Mouse (Mus musculus) bone marrow, adult 2 months (tissue): ENCODE measurements around the gene Als2cl. TPM values are rescaled to one million over a fixed set of nuclear protein-coding genes. Genes with fewer than 3 reads are reported as not detected.

Source experiments
- H3K27ac ChIP-seq: fragments of 200-500 bp; 2 replicates; pipeline ENCODE4 v1.5.1; 2012; ENCODE audit warnings: low read depth, mild to moderate bottlenecking, control low read depth, inconsistent platforms, low read length; ENCODE audit not compliant: control insufficient read depth, poor library complexity, insufficient read depth
- H3K4me1 ChIP-seq: fragments of 200-500 bp; 2 replicates; pipeline ENCODE4 v1.6.1; 2011; ENCODE audit warnings: low read length; ENCODE audit not compliant: control insufficient read depth, insufficient read depth
- H3K4me3 ChIP-seq: fragments of 200-500 bp; replicated peaks from 2 replicates; pipeline ENCODE3; 2011; ENCODE audit warnings: mild to moderate bottlenecking, low read depth, low read length, control low read depth; ENCODE audit not compliant: control insufficient read depth
- CTCF ChIP-seq: fragments of 200-500 bp; IDR thresholded peaks from 2 replicates; pipeline ENCODE4 v1.5.1; 2011; ENCODE audit warnings: low read length, control low read depth; ENCODE audit not compliant: control insufficient read depth, insufficient read depth
- POLR2A ChIP-seq: fragments of 200-500 bp; IDR thresholded peaks from 2 replicates; pipeline ENCODE4 v1.6.1; 2011; ENCODE audit warnings: low read depth, mild to moderate bottlenecking, control low read depth, low read length, borderline replicate concordance; ENCODE audit not compliant: control insufficient read depth
- WGBS: fragments of 180-500 bp; shearing (Covaris S2); methylation state at CpG from one replicate; pipeline ENCODE4 v1.1.7; 2018; 5-methylcytosine and 5-hydroxymethylcytosine counted together
- polyA plus RNA-seq: library from polyadenylated mRNA; stranded (reverse); fragments of >200 nt; gene quantifications from 2 replicates; pipeline ENCODE4 v1.2.4, GENCODE M21; 2011; ENCODE audit warnings: low replicate concordance; ENCODE audit not compliant: missing spikeins, insufficient read depth, insufficient read length

The Als2cl gene
- polyA plus RNA-seq, 1 experiment, result 8.5 TPM

DNA sequence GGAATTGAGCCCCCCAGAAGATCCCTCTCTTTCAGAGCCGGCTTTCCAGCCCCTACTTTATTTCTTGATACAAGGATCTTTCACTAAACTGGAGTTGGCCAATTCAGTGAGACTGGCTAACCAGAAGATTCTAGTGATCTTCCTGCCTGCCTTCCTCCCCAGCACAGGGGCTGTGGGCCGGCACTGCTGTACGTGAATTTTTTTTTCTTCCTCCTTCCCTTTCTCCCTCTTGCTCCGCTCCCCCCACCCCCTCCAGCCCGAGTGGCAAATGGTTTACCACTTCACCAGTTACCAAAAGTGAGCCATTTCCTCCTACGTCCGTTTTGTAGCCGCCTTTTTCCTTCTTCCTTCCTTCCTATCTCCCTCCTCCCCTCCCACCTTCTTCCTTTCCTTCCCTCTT, 35.8 kb downstream of the Als2cl start:
- WGBS, result 9% methylated on average over 8 of the region's 8 CpGs
- no peaks in the 10 kb centered on the region; the same call in 1 of the 2 replicates for H3K4me1 ChIP-seq
- no peak overlapping the region for H3K27ac ChIP-seq
- TF ChIP-seq CTCF, result no peak
- no peak for TF ChIP-seq POLR2A
- no peak overlapping the region for H3K4me3 ChIP-seq

DNA sequence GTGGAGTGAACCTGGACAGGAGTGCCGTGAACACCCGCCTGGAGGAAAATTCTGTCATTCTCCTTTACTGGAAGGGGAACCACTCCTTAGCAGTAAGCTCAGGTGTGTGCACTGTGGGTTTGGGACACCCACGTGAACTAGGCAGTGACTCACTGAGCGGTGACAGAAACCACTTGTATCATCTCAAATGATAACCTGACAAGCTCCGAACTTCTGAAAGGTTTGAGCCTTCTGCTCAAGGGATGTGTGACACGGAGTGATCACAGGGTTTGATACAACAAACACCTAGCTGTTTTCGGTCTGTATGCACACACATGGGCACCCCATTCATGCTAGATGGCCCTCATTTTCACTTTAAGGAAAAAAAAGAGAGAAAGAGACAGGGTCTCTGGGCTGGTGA, 37.1 kb downstream of the Als2cl start, which contains the start of gene Fam240a:
TSS of gene Fam240a (minus strand) at position 76 of the 400 bp plus-strand sequence.
- Histone ChIP-seq H3K4me3 (no peak within 1 kb of the TSS), H3K27ac (no peak within 1 kb of the TSS), H3K4me1 (no peaks in the 10 kb centered on the region; the same call in 1 of the 2 replicates)
- 77% methylated on average over 7 of the region's 7 CpGs for WGBS
- no peak for TF ChIP-seq CTCF
- no peak for TF ChIP-seq POLR2A

DNA sequence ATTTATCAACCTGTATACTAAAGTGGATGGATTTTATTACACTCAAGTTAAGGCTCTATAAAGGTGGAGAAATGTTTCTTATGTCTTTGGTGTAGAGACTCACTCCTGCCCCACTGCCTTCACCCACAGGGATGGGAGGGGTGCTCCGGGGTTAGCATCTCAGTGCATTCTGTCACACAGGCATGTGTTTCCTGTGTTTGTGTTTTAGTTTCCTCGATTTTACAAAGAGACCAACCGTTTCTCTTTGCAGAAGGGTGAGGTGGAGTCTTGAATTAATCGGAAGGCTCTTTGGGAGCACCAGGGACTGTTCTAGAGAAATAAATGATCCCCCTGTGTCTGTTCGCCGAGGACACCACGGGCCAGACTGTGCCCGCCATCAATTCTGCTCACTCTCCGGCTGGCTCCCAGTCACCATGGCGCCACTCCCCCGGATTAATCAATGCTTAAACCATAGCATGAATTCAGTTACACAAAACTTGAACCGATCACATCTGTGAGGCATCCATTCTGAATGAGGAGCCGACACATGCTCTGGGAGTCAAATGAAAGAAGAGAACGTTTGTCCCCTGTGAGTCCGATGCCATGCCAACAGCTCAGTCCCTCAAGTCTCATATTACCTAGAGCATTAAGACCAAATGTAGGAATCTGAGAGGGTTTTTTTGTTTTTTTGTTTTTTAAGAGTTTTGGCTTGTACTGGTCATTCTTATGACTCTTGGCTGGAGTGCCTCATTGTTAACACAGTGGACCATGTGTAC, 41.2 kb downstream of the Als2cl start:
- TF ChIP-seq CTCF (no peak), POLR2A (no peak)
- Histone ChIP-seq H3K27ac (no peak overlapping the region), H3K4me1 (no peaks in the 10 kb centered on the region; the same call in 1 of the 2 replicates), H3K4me3 (no peak overlapping the region)
- WGBS, result 50% methylated on average over 15 of the region's 15 CpGs

DNA sequence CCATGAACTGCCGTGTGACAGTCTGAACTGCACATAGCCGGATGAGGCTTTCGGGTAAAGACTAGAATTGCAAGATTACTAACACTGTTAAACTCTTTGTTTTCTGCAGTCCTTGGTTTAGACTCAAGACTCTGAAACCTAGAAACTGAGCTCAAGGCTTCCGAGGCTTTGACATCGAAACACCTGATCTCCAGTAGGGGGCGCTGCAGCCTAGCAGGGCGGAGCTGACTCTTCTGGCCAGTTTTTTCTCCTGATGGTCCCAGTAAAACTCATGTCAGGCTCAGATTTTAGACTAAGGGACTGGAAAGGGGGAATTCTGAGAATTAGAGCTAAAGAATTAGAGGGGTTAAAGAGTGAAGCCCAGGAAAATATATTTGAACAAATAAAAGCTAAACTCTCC, 43.1 kb downstream of the Als2cl start:
- 16% methylated on average over 7 of the region's 7 CpGs for WGBS
- Histone ChIP-seq H3K27ac (no peak overlapping the region), H3K4me3 (no peak overlapping the region), H3K4me1 (no peaks in the 10 kb centered on the region)
- TF ChIP-seq CTCF (peak; percentile 84), POLR2A (no peak)

DNA sequence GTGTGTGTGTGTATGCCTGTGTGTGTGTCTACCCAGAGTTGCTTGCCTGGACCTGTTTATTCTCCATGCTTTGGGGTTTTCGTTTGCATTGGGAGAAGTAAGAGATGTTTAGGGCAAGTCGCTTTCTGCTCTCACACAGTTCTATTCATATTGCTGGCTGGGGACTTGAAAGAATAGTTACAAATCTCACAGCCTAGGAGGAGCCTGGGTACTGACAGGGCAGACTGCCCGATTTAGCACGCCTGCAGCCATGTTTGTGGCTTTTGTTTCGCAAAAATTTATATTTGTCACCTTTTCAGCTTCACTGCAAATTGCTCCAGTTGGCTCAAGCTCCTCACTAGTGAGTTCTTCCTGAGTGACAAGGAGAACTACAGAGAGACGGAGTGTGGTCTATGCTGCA, 51.9 kb downstream of the Als2cl start:
- no peak overlapping the region for H3K27ac ChIP-seq
- no peak for TF ChIP-seq CTCF
- no peak for TF ChIP-seq POLR2A
- 45% methylated on average over 6 of the region's 6 CpGs for WGBS
- no peaks in the 10 kb centered on the region for H3K4me1 ChIP-seq
- no peak overlapping the region for H3K4me3 ChIP-seq

DNA sequence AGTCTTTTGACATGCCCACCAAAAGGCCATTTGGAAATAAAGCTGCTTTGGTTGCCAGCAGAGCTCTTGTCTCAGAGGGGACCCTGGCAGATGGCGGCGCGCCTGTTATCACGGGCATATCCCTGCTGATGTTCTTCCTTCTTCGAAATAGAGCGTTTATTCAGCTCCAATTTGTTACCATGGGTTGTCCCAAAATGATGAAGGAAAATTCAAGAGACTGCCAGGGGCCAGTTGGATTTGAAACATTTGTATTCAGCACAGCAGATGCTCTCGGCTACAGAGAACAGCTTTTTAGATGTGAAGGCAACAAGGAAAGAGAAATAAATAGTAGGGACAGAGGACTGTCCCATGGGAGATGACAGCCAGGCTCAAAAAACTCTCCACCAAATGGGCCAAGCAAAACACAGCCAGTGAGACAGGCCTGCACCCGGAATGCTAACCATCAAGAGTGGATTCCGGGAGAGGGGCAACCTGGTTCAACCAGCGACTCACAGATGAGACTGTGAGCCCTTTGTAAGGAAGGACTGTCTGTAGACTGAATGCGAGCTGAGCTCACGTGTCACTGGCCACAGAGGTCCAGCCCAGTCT, 54.3 kb downstream of the Als2cl start:
- TF ChIP-seq POLR2A, result no peak
- TF ChIP-seq CTCF, result no peak
- no peak overlapping the region for H3K27ac ChIP-seq
- H3K4me3 ChIP-seq, result no peak overlapping the region
- 85% methylated on average over 12 of the region's 12 CpGs for whole genome bisulfite sequencing
- no peaks in the 10 kb centered on the region for H3K4me1 ChIP-seq

DNA sequence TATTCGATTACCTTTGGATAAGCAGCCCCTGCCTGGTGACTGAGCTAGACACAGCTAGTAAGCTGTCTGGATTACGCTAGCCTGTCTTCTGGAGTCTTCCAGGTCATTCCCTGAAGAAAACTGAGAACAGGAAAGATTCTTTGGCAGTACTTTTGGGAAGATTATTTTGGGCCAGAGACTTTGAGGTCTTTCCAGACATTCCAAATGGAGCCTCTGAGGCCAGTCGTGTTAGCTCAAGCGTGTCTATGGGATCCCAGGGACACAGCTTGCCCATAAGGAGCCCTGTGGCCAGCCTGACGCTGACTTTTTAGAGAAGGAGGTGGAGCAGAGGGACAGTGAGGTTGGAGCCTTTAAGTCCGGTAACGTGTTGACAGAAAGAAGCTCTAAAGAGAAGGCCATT, 56.3 kb downstream of the Als2cl start:
- TF ChIP-seq POLR2A (no peak), CTCF (no peak)
- Histone ChIP-seq H3K4me1 (no peaks in the 10 kb centered on the region), H3K4me3 (no peak overlapping the region), H3K27ac (no peak overlapping the region)
- WGBS, result 82% methylated on average over 7 of the region's 7 CpGs

DNA sequence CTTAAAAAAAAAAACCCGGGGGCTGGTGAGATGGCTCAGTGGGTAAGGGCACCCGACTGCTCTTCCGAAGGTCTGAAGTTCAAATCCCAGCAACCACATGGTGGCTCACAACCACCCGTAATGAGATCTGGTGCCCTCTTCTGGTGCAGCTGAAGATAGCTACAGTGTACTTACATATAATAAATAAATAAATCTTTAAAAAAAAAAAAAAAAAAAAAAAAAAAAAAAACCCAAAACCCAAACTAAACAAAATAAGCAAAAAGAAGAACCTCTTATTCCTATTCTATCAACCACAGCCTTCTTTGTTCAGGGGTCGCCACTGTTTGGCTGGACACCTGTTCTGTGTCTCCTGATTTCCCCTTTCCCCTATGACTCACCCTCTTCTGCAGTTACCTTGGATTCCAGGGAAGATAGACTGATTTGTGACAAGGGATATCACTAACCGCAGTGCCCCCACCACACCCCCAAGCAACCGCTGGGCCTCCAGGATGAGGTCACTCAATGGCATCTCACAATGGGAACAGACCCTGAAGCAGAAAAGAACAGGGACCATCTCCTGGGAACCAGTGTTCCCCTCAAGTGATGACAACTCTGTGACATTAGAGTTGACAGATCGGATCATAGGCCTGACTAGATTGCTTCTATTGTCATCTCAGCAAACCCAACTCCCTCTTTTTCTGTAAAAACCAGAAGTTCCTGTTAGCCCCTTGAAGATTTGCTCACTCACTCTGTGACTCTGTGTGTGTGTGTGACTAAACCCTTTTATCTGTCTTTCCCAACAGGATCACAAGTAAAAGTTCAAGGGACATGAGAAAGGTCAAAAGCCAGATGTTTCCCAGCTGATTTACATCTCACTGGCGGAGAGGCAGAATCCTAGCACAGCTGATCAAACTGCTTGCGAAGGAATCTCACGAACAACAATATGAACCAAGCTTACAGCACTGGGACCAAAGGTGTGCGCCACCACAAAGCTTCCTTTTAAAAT, 58.1 kb downstream of the Als2cl start:
- H3K4me3 ChIP-seq, result no peak overlapping the region
- 73% methylated on average over 12 of the region's 12 CpGs for WGBS
- H3K4me1 ChIP-seq, result no peaks in the 10 kb centered on the region
- no peak overlapping the region for H3K27ac ChIP-seq
- TF ChIP-seq CTCF, result no peak
- no peak for TF ChIP-seq POLR2A
